ENCODE assay signal across 8 mouse cellular contexts in the genomic region with DNA sequence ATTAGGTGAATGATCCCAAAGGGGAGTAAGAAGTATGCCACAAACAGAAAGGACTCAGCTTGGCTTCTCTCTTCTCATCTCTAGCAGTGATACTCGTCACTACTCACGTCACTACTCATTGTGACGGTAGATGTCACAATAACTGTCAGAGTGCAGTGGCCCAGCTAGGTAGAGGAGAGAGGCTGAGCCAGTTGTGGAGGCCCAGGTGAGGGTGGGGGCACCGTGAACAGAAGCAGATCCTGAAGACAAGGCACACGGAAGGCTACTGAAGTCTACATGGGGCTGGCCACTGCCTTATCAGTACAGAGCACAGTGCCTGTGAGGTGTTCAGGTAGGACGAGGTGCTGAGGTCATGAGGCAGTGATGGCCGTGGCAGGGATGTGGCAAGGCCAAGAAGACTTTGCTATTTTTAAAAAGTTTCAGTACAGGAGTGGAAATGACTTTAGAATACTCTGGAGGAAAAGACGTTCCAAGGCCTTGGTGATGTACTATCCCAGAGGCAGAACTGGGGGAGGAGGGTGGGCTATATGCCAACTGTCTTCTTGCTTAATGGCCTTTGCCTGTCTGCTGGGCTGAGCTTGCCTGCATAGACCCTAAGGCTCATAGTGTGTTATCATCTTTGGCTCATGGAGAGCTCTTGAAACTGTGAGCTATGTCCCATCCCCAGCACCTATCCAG. TPM values are rescaled to one million over a fixed set of nuclear protein-coding genes. Genes with fewer than 3 reads are reported as not detected.
DNase-seq lines count a peak whose midpoint lies in the region; ATAC-seq and TF ChIP-seq lines count a peak whose summit lies in the region.

No protein-coding gene starts in this region.

- ATAC-seq in intestine, postnatal 0 days: peak; percentile 61
- ATAC-seq in lung, embryonic 16.5 days (ENCODE audit: low read depth): no peak

- no peak overlapping the region; the same call in 1 of the 2 replicates for H3K9ac ChIP-seq in intestine, postnatal 0 days (ENCODE audit: low read depth, low read length)
- peak overlapping the region; percentile 4 for H3K9ac ChIP-seq in lung, embryonic 16.5 days (ENCODE audit: low read length)

- no peak for TF ChIP-seq POLR2A in bone marrow, adult 2 months (IDR thresholded peaks at IDR 0.05; ENCODE audit: borderline replicate concordance, control insufficient read depth, low read depth, low read length)

- peak overlapping the region; percentile 72 for H3K27ac ChIP-seq in bone marrow, adult 2 months (ENCODE audit: control insufficient read depth, insufficient read depth, low read depth, low read length, poor library complexity)
- H3K27ac ChIP-seq in intestine, postnatal 0 days (ENCODE audit: low read depth, low read length): peak overlapping the region; percentile 89
- no peak overlapping the region for H3K27ac ChIP-seq in lung, embryonic 16.5 days (ENCODE audit: low read length)

- peak; percentile 74 to 80 for DNase-seq in heart, adult 18-20 months
- no peak for DNase-seq in heart, postnatal 25 days (ENCODE audit: low spot score)
- no peak for DNase-seq in frontal cortex, postnatal 10 days (ENCODE audit: low spot score in 2 of 2)
- no peak for DNase-seq in urinary bladder, postnatal 4 days (ENCODE audit: low spot score in 2 of 2)
- DNase-seq in c-Kit-positive CD71-positive TER-119-positive erythroid progenitor cells, embryonic 14.5 days (ENCODE audit: low spot score): no peak

- no peaks in the 10 kb centered on the region for H3K9me3 ChIP-seq in intestine, postnatal 0 days (ENCODE audit: control insufficient read depth)
- no peaks in the 10 kb centered on the region for H3K9me3 ChIP-seq in lung, embryonic 16.5 days (ENCODE audit: control insufficient read depth, low read length)

- peak overlapping the region; percentile 81 for H3K4me2 ChIP-seq in intestine, postnatal 0 days (replicated peaks; ENCODE audit: low read depth)
- peak overlapping the region; percentile 85 for H3K4me2 ChIP-seq in lung, embryonic 16.5 days (ENCODE audit: low read depth, low read length)

- TF ChIP-seq CTCF in bone marrow, adult 2 months (IDR thresholded peaks at IDR 0.05; ENCODE audit: control insufficient read depth, insufficient read depth, low read length): no peak
- TF ChIP-seq CTCF in intestine, postnatal 0 days (IDR thresholded peaks at IDR 0.05; ENCODE audit: low read depth): no peak

- WGBS in bone marrow, adult 2 months: 19% methylated on average over 8 of the region's 8 CpGs
- 34% methylated on average over 8 of the region's 8 CpGs for WGBS in intestine, postnatal 0 days
- WGBS in lung, embryonic 16.5 days: 40% methylated on average over 8 of the region's 8 CpGs

- peaks cover 13% of the 10 kb centered on the region; the same call in 1 of the 2 replicates for H3K36me3 ChIP-seq in intestine, postnatal 0 days (ENCODE audit: control insufficient read depth, insufficient read depth)
- no peaks in the 10 kb centered on the region for H3K36me3 ChIP-seq in lung, embryonic 16.5 days (ENCODE audit: control insufficient read depth, insufficient read depth, low read length)

- intact Hi-C loops in heart, postnatal 25 days (cut with DNase I): loop anchor here (2.0 to 5.0 kb wide), 2 partner anchors 39 to 187 kb away; a partner anchor contains a TSS

- peak overlapping the region; percentile 93 for H3K4me3 ChIP-seq in bone marrow, adult 2 months (replicated peaks; ENCODE audit: control insufficient read depth, low read depth, low read length)
- H3K4me3 ChIP-seq in intestine, postnatal 0 days (ENCODE audit: low read depth, low read length): peak overlapping the region; percentile 81
- H3K4me3 ChIP-seq in lung, embryonic 16.5 days (ENCODE audit: low read length): peak overlapping the region; percentile 79

- peaks cover 9% of the 10 kb centered on the region for H3K4me1 ChIP-seq in bone marrow, adult 2 months (ENCODE audit: control insufficient read depth, insufficient read depth, low read length)
- H3K4me1 ChIP-seq in intestine, postnatal 0 days (replicated peaks; ENCODE audit: control insufficient read depth, insufficient read depth, low read length): peaks cover 19% of the 10 kb centered on the region
- H3K4me1 ChIP-seq in lung, embryonic 16.5 days (replicated peaks; ENCODE audit: control insufficient read depth, insufficient read depth, low read length): peaks cover 67% of the 10 kb centered on the region

- H3K27me3 ChIP-seq in intestine, postnatal 0 days (replicated peaks; ENCODE audit: control insufficient read depth, insufficient read depth, low read length): no peaks in the 10 kb centered on the region
- H3K27me3 ChIP-seq in lung, embryonic 16.5 days (ENCODE audit: control insufficient read depth, insufficient read depth, low read depth, low read length): no peaks in the 10 kb centered on the region

RNA-seq across cellular contexts. Expression of a gene that starts 2.3 kb away (rescaled TPM):
- total RNA-seq in heart, adult 18-20 months (2021): 10 to 100 TPM; 47.5 to 50.8 TPM
- 10 to 100 TPM; 53.2 to 60.8 TPM for total RNA-seq in heart, postnatal 25 days (2021)
- polyA plus RNA-seq in bone marrow, adult 2 months (2011; ENCODE audit: insufficient read depth, insufficient read length, low replicate concordance, missing spikeins): 18.4 and 63.5 TPM in 2 replicates
- polyA plus RNA-seq in intestine, postnatal 0 days (2015; fragmentation: Nextera tagmentation; extraction: Ambion mirVana): 108 and 109 TPM in 2 replicates
- 115 and 117 TPM in 2 replicates for polyA plus RNA-seq in lung, embryonic 16.5 days (2015; fragmentation: Nextera tagmentation; extraction: Ambion mirVana)

RNA-seq across cellular contexts. Expression of a gene that starts 29.1 kb away (rescaled TPM):
- not detected for total RNA-seq in heart, adult 18-20 months (2021)
- total RNA-seq in heart, postnatal 25 days (2021): not detected
- 0.45 TPM in 1 of 2 replicates, not detected in the other for polyA plus RNA-seq in bone marrow, adult 2 months (2011; ENCODE audit: insufficient read depth, insufficient read length, low replicate concordance, missing spikeins)
- 31.4 and 37.0 TPM in 2 replicates for polyA plus RNA-seq in intestine, postnatal 0 days (2015; fragmentation: Nextera tagmentation; extraction: Ambion mirVana)
- polyA plus RNA-seq in lung, embryonic 16.5 days (2015; fragmentation: Nextera tagmentation; extraction: Ambion mirVana): 0.49 and 0.99 TPM in 2 replicates

RNA-seq across cellular contexts. Expression of a gene that starts 31.0 kb away (rescaled TPM):
- 1 to 10 TPM in 1 of 2 experiments, under 1 TPM in 1; 0.47 to 1.3 TPM for total RNA-seq in heart, adult 18-20 months (2021)
- under 1 TPM; 0.70 TPM for total RNA-seq in heart, postnatal 25 days (2021)
- 1.7 and 5.6 TPM in 2 replicates for polyA plus RNA-seq in bone marrow, adult 2 months (2011; ENCODE audit: insufficient read depth, insufficient read length, low replicate concordance, missing spikeins)
- 16.9 and 19.0 TPM in 2 replicates for polyA plus RNA-seq in intestine, postnatal 0 days (2015; fragmentation: Nextera tagmentation; extraction: Ambion mirVana)
- polyA plus RNA-seq in lung, embryonic 16.5 days (2015; fragmentation: Nextera tagmentation; extraction: Ambion mirVana): 9.1 and 13.4 TPM in 2 replicates

RNA-seq across cellular contexts. Expression of a gene that starts 37.8 kb away (rescaled TPM):
- 10 to 100 TPM; 25.0 to 28.7 TPM for total RNA-seq in heart, adult 18-20 months (2021)
- 10 to 100 TPM; 27.4 to 31.8 TPM for total RNA-seq in heart, postnatal 25 days (2021)
- 12.4 and 23.2 TPM in 2 replicates for polyA plus RNA-seq in bone marrow, adult 2 months (2011; ENCODE audit: insufficient read depth, insufficient read length, low replicate concordance, missing spikeins)
- 104 and 110 TPM in 2 replicates for polyA plus RNA-seq in intestine, postnatal 0 days (2015; fragmentation: Nextera tagmentation; extraction: Ambion mirVana)
- polyA plus RNA-seq in lung, embryonic 16.5 days (2015; fragmentation: Nextera tagmentation; extraction: Ambion mirVana): 91.1 and 96.4 TPM in 2 replicates

Comparison
In these comparisons a context has a peak if more than half of its experiments do, and no peak if none do; other contexts are left out.
1. DNase-seq: peak in heart, adult 18-20 months (2 of 2); none in heart, postnatal 25 days (single experiment), frontal cortex, postnatal 10 days (0 of 2), urinary bladder, postnatal 4 days (0 of 2) and c-Kit-positive CD71-positive TER-119-positive erythroid progenitor cells, embryonic 14.5 days (single experiment).
2. RNA of a gene that starts 29.1 kb away (polyA plus RNA-seq): 31.4 to 37.0 TPM in intestine, postnatal 0 days; 0.49 to 0.99 TPM in lung, embryonic 16.5 days and 0.45 TPM in bone marrow, adult 2 months; every median in the first group is over 10 times any median in the second.
3. Peak in every context shown above with its lines, with median percentiles within 50 percentile points of each other: H3K4me3 ChIP-seq.